Mouse (Mus musculus): Measurements from ENCODE around the gene Dalrd3. TPM values are rescaled to one million over a fixed set of nuclear protein-coding genes. Genes with fewer than 3 reads are reported as not detected.

Gene Dalrd3
- polyA plus RNA-seq, 1 experiment, result 183 TPM

DNA sequence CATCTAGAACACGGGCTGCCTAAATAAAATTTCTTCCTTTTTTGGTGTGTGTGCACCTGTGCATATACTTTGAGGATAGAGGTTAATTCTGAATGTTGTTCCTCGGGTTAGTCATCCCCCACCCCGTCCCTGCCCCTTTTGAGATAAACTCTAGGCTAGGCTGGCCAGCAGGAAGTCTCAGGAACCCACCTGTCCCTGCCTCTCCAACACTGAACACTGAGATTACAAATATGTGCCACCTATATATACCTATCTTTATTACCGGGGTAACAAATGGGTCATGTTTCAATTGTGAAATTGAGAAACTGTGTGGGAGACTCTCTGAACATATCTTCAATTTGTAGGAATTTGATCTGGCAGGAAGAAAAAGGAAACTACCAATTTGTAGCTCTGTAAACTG is 39.2 kb downstream of the Dalrd3 start:
- no peak for DNase-seq
- WGBS, result 90% methylated on average over 4 of the region's 4 CpGs
- no peak overlapping the region for H3K4me3 ChIP-seq (replicated peaks; ENCODE audit: extremely low read depth, low read depth, low read length)
- no peaks in the 10 kb centered on the region for H3K4me1 ChIP-seq (ENCODE audit: control insufficient read depth, insufficient read depth, low read length)
- TF ChIP-seq POLR2A (IDR thresholded peaks at IDR 0.05; ENCODE audit: borderline replicate concordance, extremely low read depth, low read depth, low read length), result no peak
- TF ChIP-seq CTCF (IDR thresholded peaks at IDR 0.05; ENCODE audit: insufficient read depth, low read length), result no peak

DNA sequence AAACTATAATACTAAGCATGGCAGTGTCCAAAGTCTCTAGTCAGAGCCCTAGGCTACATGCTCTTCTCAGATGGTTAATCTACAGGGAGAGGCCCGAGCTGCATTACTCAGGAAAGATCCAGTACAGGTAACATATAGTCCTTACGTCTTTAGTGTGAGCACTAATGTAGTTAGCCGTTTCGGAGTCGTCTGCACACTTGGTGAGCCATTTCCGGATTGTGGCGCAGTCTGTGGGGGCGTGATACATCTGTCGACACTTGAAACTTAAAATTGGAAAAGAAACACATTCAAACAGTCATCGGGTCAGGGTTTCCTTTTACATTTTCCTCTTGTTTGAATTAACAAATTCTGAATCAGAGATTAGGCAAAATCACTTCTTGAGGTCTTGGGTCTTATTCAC is 41.8 kb downstream of the Dalrd3 start:
- 95% methylated on average over 10 of the region's 10 CpGs for WGBS
- no peaks in the 10 kb centered on the region for H3K4me1 ChIP-seq (ENCODE audit: control insufficient read depth, insufficient read depth, low read length)
- no peak overlapping the region for H3K4me3 ChIP-seq (replicated peaks; ENCODE audit: extremely low read depth, low read depth, low read length)
- no peak for DNase-seq
- TF ChIP-seq CTCF (IDR thresholded peaks at IDR 0.05; ENCODE audit: insufficient read depth, low read length) (no peak), POLR2A (IDR thresholded peaks at IDR 0.05; ENCODE audit: borderline replicate concordance, extremely low read depth, low read depth, low read length) (no peak)

DNA sequence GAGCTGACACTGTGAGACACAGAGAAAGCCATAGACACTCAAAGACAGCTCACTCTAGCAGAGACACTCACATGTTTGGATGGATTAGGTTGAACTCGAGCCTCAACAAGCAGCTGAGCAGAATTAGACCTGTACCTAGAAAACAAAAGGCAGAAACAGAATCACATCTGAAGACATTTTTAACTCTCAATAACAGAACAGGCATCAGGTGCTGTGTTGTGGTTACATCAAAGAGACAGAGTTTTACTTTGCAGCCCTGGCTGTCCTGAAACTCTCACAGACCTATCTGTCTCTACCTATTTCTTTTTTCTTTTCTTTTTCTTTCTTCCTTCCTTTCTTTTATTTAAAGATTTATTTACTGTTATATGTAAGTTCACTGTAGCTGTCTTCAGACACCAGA is 47.6 kb downstream of the Dalrd3 start:
- Histone ChIP-seq H3K4me3 (replicated peaks; ENCODE audit: extremely low read depth, low read depth, low read length) (no peak overlapping the region), H3K4me1 (ENCODE audit: control insufficient read depth, insufficient read depth, low read length) (no peaks in the 10 kb centered on the region)
- DNase-seq, result no peak
- no peak for TF ChIP-seq CTCF (IDR thresholded peaks at IDR 0.05; ENCODE audit: insufficient read depth, low read length)
- no peak for TF ChIP-seq POLR2A (IDR thresholded peaks at IDR 0.05; ENCODE audit: borderline replicate concordance, extremely low read depth, low read depth, low read length)
- 84% methylated on average over 1 of the region's 1 CpGs for WGBS

Other genes starting within 250 kb of the Dalrd3 start
- gene Gpx1, start 231.0 kb upstream of the Dalrd3 start, polyA plus RNA-seq (2012; rRNA removed), result 1,012 and 1,202 TPM in 2 replicates
- 59.4 and 75.6 TPM in 2 replicates for gene Usp4, start 222.0 kb upstream of the Dalrd3 start, polyA plus RNA-seq (2012; rRNA removed)
- gene 1700102P08Rik, start 177.1 kb upstream of the Dalrd3 start, polyA plus RNA-seq (2012; rRNA removed), result 0.58 and 0.66 TPM in 2 replicates
- gene Ccdc36, start 141.4 kb upstream of the Dalrd3 start, polyA plus RNA-seq (2012; rRNA removed), result not detected in 2 replicates
- gene BC048562, start 133.4 kb upstream of the Dalrd3 start, polyA plus RNA-seq (2012; rRNA removed), result not detected in 2 replicates
- 26.8 and 27.2 TPM in 2 replicates for gene Ccdc71, start 109.4 kb upstream of the Dalrd3 start, polyA plus RNA-seq (2012; rRNA removed)
- gene Klhdc8b, start 108.3 kb upstream of the Dalrd3 start, polyA plus RNA-seq (2012; rRNA removed), result 108 and 109 TPM in 2 replicates
- 189 and 231 TPM in 2 replicates for gene Lamb2, start 90.2 kb upstream of the Dalrd3 start, polyA plus RNA-seq (2012; rRNA removed)
- 134 and 161 TPM in 2 replicates for gene Usp19, start 79.3 kb upstream of the Dalrd3 start, polyA plus RNA-seq (2012; rRNA removed)
- gene Qars, start 62.2 kb upstream of the Dalrd3 start, polyA plus RNA-seq (2012; rRNA removed), result 140 and 204 TPM in 2 replicates
- gene Qrich1, start 53.1 kb upstream of the Dalrd3 start, polyA plus RNA-seq (2012; rRNA removed), result 64.4 and 76.6 TPM in 2 replicates
- gene Impdh2, start 9.6 kb upstream of the Dalrd3 start, polyA plus RNA-seq (2012; rRNA removed), result 63.3 and 66.6 TPM in 2 replicates
- 45.5 and 46.3 TPM in 2 replicates for gene Ndufaf3, start 2.5 kb upstream of the Dalrd3 start, polyA plus RNA-seq (2012; rRNA removed)
- 58.7 and 67.6 TPM in 2 replicates for gene Wdr6, start 8.9 kb downstream of the Dalrd3 start, polyA plus RNA-seq (2012; rRNA removed)
- gene P4htm, start 27.8 kb downstream of the Dalrd3 start, polyA plus RNA-seq (2012; rRNA removed), result 19.6 and 22.4 TPM in 2 replicates
- gene Arih2, start 79.5 kb downstream of the Dalrd3 start, polyA plus RNA-seq (2012; rRNA removed), result 24.6 and 35.4 TPM in 2 replicates
- gene Slc25a20, start 92.2 kb downstream of the Dalrd3 start, polyA plus RNA-seq (2012; rRNA removed), result 22.3 and 24.4 TPM in 2 replicates
- gene Prkar2a, start 119.4 kb downstream of the Dalrd3 start, polyA plus RNA-seq (2012; rRNA removed), result 22.3 and 26.1 TPM in 2 replicates
- 66.1 and 69.4 TPM in 2 replicates for gene Ip6k2, start 213.9 kb downstream of the Dalrd3 start, polyA plus RNA-seq (2012; rRNA removed)
- 34.1 and 42.9 TPM in 2 replicates for gene Nckipsd, start 238.5 kb downstream of the Dalrd3 start, polyA plus RNA-seq (2012; rRNA removed)

Data from lung, adult 2 months (tissue).